Mouse (Mus musculus) heart, embryonic 12.5 days (tissue): ENCODE results near the gene Inafm2. TPM values are rescaled to one million over a fixed set of nuclear protein-coding genes. Genes with fewer than 3 reads are reported as not detected.

Experiments
- ATAC-seq: fragments of 200-750 bp; cut with Nextera tagmentation; 2 replicates; pipeline ENCODE4 v1.8.0; 2017; ENCODE audit warnings: moderate TSS enrichment, moderate library complexity; ENCODE audit not compliant: insufficient number of reproducible peaks, low FRiP score
- H3K27ac ChIP-seq: fragments of 300-500 bp; sonication (generic); 2 replicates; pipeline ENCODE4 v1.5.1; 2016; ENCODE audit warnings: mild to moderate bottlenecking, moderate library complexity; ENCODE audit not compliant: poor library complexity, severe bottlenecking
- H3K27me3 ChIP-seq: fragments of 300-500 bp; sonication (generic); replicated peaks from 2 replicates; pipeline ENCODE4 v1.6.1; 2016; ENCODE audit warnings: mild to moderate bottlenecking, moderate library complexity
- H3K36me3 ChIP-seq: fragments of 300-500 bp; sonication (generic); 2 replicates; pipeline ENCODE4 v1.6.1; 2016; ENCODE audit warnings: mild to moderate bottlenecking, moderate library complexity
- H3K4me1 ChIP-seq: fragments of 300-500 bp; sonication (generic); replicated peaks from 2 replicates; pipeline ENCODE4 v1.6.1; 2016; ENCODE audit warnings: mild to moderate bottlenecking
- H3K4me2 ChIP-seq: fragments of 300-500 bp; sonication (generic); 2 replicates; pipeline ENCODE4 v1.6.1; 2016; ENCODE audit warnings: mild to moderate bottlenecking, moderate library complexity
- H3K4me3 ChIP-seq: fragments of 300-500 bp; sonication (generic); 2 replicates; pipeline ENCODE4 v1.5.1; 2016; ENCODE audit warnings: mild to moderate bottlenecking
- H3K9ac ChIP-seq: fragments of 300-500 bp; sonication (generic); 2 replicates; pipeline ENCODE4 v1.6.1; 2016; ENCODE audit warnings: mild to moderate bottlenecking, moderate library complexity
- H3K9me3 ChIP-seq: fragments of 300-500 bp; sonication (generic); replicated peaks from 2 replicates; pipeline ENCODE4 v1.6.1; 2016; ENCODE audit warnings: mild to moderate bottlenecking, moderate library complexity
- WGBS: fragments of 180-500 bp; shearing (Covaris S2); methylation state at CpG from one replicate; pipeline ENCODE4 v1.1.7; 2016; 5-methylcytosine and 5-hydroxymethylcytosine counted together
- polyA plus RNA-seq: library from polyadenylated mRNA; unstranded; fragments of >200 nt; fragmentation: Nextera tagmentation; extraction: Ambion mirVana; gene quantifications from 2 replicates; pipeline ENCODE4 v1.2.1, GENCODE M21; 2016

The Inafm2 gene
- polyA plus RNA-seq, 1 experiment from 2014 or later, result 33.8 TPM

DNA sequence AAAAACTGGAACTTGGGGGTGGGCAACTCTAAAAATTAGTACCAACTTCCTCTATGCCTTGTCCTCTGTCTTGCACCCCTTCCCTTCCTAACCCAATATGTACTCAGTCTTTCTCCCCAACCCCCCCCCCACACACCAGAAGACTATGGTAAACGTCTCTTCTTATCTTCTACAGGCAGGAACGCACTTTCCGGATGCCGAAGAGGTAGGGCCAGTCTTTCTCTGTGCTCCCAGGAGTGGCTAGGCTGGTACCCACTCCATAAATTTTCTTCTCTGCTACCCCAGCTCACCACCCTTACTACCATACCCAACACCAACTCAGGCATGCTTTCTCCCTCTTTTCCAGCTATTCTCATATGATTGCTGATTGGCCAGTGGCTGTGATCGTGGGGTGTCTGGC is 41.0 kb downstream of the Inafm2 start:
- Histone ChIP-seq H3K4me3 (no peak overlapping the region), H3K27ac (no peak overlapping the region), H3K9me3 (no peaks in the 10 kb centered on the region), H3K9ac (no peak overlapping the region), H3K4me1 (peaks cover 11% of the 10 kb centered on the region), H3K27me3 (peaks cover 21% of the 10 kb centered on the region), H3K36me3 (no peaks in the 10 kb centered on the region), H3K4me2 (no peak overlapping the region)
- no peak for ATAC-seq
- WGBS, result 62% methylated on average over 5 of the region's 5 CpGs

DNA sequence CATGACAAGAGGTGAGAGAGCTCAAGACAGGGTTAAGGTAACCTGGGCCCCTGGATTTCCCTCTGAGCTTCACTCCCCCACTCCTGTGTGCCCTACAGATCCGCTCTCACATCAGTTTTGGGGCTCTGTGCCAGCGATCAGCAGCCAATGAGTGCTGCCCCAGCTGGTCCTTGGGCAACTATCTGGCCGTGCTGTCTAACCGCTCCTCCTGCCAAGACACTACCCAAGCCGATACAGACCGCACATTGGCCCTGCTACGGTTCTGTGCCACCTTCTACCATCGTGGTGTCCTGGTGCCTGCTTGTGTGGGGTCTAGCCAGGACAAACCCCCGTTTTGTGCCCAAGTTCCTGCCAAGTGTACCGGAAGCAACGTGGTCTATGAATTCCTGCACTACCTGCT is 43.9 kb downstream of the Inafm2 start:
- WGBS, result 89% methylated on average over 11 of the region's 11 CpGs

DNA sequence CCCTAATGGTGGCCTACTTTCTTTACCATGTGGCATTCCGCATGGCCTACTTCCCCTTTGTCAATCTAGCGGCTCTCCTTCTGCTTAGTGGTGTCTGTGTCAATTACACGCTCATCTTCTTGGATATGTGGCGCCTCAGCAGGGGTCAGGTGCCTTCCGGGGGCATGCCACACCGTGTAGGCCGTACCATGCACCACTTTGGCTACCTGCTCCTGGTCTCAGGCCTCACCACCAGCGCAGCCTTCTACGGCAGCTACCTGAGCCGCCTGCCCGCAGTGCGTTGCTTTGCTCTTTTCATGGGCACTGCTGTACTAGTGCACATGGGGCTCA is 44.6 kb downstream of the Inafm2 start:
- WGBS, result 53% methylated on average over 12 of the region's 12 CpGs
- peak overlapping the region; percentile 61 for H3K4me2 ChIP-seq
- peaks cover 44% of the 10 kb centered on the region for H3K27me3 ChIP-seq
- H3K4me3 ChIP-seq, result peak overlapping the region; percentile 13
- no peaks in the 10 kb centered on the region for H3K36me3 ChIP-seq
- H3K9me3 ChIP-seq, result no peaks in the 10 kb centered on the region
- H3K9ac ChIP-seq, result no peak overlapping the region; the same call in 1 of the 2 replicates
- H3K4me1 ChIP-seq, result peaks cover 11% of the 10 kb centered on the region
- H3K27ac ChIP-seq, result no peak overlapping the region
- 0 out of 2 replicates have a peak, but pooled peaks have one; percentile 4 for ATAC-seq

More for the DNA sequence above, 43.9 kb downstream of the Inafm2 start:
- Histone ChIP-seq H3K27ac (no peak overlapping the region), H3K4me3 (no peak overlapping the region), H3K4me2 (no peak overlapping the region), H3K9ac (no peak overlapping the region), H3K9me3 (no peaks in the 10 kb centered on the region), H3K4me1 (peaks cover 11% of the 10 kb centered on the region), H3K36me3 (no peaks in the 10 kb centered on the region), H3K27me3 (peaks cover 44% of the 10 kb centered on the region)
- ATAC-seq, result no peak

DNA sequence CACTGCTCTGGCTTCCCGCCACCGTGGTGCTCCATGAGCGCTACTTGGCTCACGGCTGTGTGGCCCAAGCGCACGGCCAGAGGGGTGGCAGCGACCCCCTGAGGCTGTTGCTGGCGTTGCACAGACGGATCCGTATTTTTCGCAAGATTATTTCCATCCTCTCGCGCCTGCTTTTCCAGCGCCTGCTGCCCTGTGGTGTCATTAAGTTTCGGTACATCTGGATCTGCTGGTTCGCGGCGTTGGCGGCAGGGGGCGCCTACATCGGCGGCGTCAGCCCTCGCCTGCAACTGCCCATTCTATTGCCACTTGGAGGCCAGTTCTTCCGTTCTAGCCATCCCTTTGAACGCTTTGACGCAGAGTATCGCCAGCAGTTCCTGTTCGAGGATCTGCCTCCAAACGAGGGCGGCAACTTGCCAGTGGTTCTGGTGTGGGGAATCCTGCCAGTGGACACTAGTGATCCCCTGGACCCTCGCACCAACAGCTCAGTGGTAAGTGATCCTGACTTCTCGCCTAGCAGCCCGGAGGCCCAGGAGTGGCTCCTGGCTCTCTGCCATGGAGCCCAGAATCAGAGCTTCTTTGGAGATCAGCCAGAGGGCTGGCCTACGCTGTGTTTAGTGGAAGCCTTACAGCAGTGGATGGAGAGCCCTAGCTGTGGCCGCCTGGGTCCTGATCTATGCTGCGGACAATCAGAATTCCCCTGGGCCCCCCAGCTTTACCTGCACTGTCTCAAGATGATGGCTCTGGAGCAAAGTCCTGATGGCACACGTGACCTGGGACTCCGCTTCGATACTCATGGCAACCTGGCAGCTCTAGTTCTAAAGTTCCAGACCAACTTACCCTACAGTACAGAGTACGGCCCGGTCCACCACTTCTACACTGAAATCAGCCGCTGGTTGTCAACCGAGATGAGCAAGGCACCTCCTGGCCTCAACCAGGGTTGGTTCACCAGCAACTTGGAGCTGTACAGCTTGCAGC is 45.3 kb downstream of the Inafm2 start:
- peak; percentile 62 for ATAC-seq
- 23% methylated on average over 44 of the region's 44 CpGs for WGBS
- Histone ChIP-seq H3K27me3 (peaks cover 44% of the 10 kb centered on the region), H3K27ac (no peak overlapping the region), H3K4me1 (peaks cover 11% of the 10 kb centered on the region), H3K9me3 (no peaks in the 10 kb centered on the region), H3K4me2 (peak overlapping the region; percentile 61), H3K4me3 (peak overlapping the region; percentile 13), H3K36me3 (no peaks in the 10 kb centered on the region), H3K9ac (no peak overlapping the region; the same call in 1 of the 2 replicates)

DNA sequence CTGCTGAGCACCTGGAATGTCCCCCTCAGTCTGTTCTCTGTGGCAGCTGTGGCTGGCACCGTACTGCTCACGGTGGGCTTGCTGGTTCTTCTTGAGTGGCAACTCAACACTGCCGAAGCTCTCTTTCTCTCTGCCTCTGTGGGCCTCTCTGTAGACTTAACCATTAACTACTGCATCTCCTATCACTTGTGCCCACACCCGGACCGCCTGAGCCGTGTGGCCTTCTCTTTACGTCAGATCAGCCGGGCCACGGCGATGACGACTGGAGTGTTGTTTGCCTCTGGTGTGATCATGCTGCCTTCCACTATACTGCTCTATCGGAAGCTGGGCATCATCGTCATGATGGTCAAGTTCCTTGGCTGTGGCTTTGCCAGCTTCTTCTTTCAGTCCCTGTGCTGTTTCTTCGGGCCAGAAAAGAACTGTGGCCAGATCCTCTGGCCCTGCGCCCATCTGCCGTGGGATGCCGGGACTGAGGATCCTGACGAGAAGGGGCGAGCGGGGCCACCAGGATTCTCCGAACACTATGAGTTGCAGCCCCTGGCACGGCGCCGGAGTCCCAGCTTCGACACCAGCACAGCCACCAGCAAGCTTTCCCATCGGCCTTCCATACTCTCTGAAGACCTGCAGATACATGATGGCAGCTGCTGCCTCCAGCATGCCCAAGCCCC is 46.2 kb downstream of the Inafm2 start:
- Histone ChIP-seq H3K4me3 (no peak overlapping the region), H3K27me3 (peaks cover 46% of the 10 kb centered on the region), H3K4me2 (no peak overlapping the region), H3K4me1 (peaks cover 11% of the 10 kb centered on the region), H3K9me3 (no peaks in the 10 kb centered on the region), H3K27ac (no peak overlapping the region), H3K36me3 (no peaks in the 10 kb centered on the region), H3K9ac (no peak overlapping the region)
- WGBS, result 88% methylated on average over 26 of the region's 26 CpGs
- no peak for ATAC-seq

DNA sequence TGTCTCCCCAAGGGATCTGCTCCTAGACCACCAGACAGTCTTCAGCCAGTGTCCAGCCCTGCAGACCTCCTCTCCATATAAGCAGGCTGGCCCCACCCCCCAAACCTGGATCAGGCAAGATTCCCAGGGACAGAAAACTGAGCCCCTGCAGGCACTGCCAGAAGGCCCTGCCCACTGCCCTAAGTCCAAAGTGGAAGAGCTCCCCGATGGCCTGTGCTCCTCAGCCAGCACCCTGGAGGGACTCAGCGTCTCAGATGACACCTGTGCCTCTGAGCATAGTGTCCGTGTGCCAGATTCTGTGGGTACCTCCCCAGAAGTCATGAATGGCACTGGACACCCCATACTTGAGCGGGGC is 46.7 kb downstream of the Inafm2 start:
- Histone ChIP-seq H3K27ac (no peak overlapping the region), H3K4me3 (no peak overlapping the region), H3K4me2 (no peak overlapping the region), H3K9me3 (no peaks in the 10 kb centered on the region), H3K4me1 (peaks cover 11% of the 10 kb centered on the region), H3K27me3 (peaks cover 51% of the 10 kb centered on the region), H3K9ac (no peak overlapping the region), H3K36me3 (no peaks in the 10 kb centered on the region)
- ATAC-seq, result no peak
- 75% methylated on average over 4 of the region's 4 CpGs for WGBS

DNA sequence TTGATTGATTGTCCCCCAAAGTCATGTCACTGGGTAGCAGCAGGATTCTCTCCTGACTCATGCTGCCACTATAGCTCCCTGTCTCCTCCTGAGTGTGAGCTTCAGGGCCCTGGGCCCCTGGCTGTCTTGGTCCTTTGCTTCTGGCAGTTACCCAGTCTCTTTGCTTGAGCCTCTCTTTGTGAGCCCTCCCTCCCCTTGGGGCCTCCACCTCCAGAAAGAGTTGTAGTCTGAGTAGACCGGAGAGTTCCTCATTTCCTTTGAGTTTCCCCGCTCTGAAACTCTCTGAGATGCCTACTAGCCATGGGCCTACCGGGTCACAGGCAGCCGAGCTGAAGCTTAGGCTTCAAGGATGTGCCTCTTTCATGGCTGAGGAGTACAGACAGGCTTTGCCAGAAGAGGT is 48.1 kb downstream of the Inafm2 start:
- Histone ChIP-seq H3K36me3 (no peaks in the 10 kb centered on the region), H3K4me1 (peaks cover 11% of the 10 kb centered on the region), H3K9me3 (no peaks in the 10 kb centered on the region), H3K4me2 (no peak overlapping the region), H3K4me3 (no peak overlapping the region), H3K27me3 (peaks cover 45% of the 10 kb centered on the region), H3K27ac (no peak overlapping the region), H3K9ac (no peak overlapping the region)
- whole genome bisulfite sequencing, result 83% methylated on average over 4 of the region's 4 CpGs
- no peak for ATAC-seq

Other genes with a start within 250 kb of the Inafm2 start
- 2.0 and 2.7 TPM in 2 replicates for gene Bmf, start 196.1 kb upstream of the Inafm2 start, polyA plus RNA-seq
- 84.2 and 86.9 TPM in 2 replicates for gene Bub1b, start 147.5 kb upstream of the Inafm2 start, polyA plus RNA-seq
- 4.6 and 5.8 TPM in 2 replicates for gene Pak6, start 82.5 kb upstream of the Inafm2 start, polyA plus RNA-seq
- 1.2 and 1.4 TPM in 2 replicates for gene Ankrd63, start 41.8 kb upstream of the Inafm2 start, polyA plus RNA-seq
- 1.4 and 1.5 TPM in 2 replicates for gene Plcb2, start 17.3 kb upstream of the Inafm2 start, polyA plus RNA-seq
- 2.7 and 3.6 TPM in 2 replicates for gene Ccdc9b, start 16.9 kb downstream of the Inafm2 start, polyA plus RNA-seq
- gene Phgr1, start 27.0 kb downstream of the Inafm2 start, polyA plus RNA-seq, result not detected in 2 replicates
- gene Disp2, start 34.0 kb downstream of the Inafm2 start, polyA plus RNA-seq, result 0.10 and 0.23 TPM in 2 replicates
- gene Knstrn, start 68.2 kb downstream of the Inafm2 start, polyA plus RNA-seq, result 109 and 115 TPM in 2 replicates
- 68.2 and 68.7 TPM in 2 replicates for gene Ivd, start 116.2 kb downstream of the Inafm2 start, polyA plus RNA-seq
- gene Bahd1, start 154.6 kb downstream of the Inafm2 start, polyA plus RNA-seq, result 4.5 and 4.8 TPM in 2 replicates
- 23.9 and 25.4 TPM in 2 replicates for gene Chst14, start 180.7 kb downstream of the Inafm2 start, polyA plus RNA-seq